Mouse (Mus musculus): ENCODE measurements around the gene Nkd1.

Nkd1 gene

DNA sequence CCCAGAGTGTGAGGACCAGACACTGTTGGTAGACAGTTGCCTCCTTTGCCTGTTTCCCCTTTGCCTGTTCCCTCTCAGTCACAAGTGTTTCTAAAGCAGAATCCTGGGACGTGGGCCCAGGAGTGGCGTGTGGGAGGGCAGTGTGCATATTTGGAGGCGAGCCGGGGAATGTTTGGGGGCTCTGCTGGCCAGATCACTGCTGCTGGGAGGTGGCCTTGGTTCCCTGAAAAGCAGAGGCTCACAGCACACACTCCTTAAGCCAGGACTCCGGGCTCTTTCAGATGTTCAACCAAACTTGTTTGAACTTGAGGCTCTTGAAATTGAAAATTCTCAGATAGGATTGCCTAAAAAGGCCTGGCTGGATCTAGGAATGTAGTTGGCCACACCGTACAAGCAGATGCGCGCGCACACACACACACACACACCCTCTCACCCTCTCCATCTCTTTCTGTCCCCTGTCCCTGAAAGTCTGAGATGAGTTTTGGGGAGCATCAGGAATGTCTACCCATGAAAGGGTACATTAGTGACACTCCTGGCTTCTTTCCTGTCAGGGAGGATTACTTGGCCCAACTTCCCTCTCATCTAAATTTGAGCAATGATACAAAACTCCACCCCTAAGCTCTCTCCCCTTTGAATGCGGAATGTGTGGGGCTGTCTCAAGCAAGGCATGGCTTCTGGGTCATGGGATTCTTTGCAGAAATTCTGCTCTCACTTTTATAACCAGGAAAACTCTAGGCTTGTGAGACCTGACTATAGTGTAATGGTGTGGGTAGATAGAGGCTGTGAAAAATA is 55.4 kb downstream of the Nkd1 start:
- DNase-seq (ENCODE audit: low spot score in 2 of 2), result no peak

DNA sequence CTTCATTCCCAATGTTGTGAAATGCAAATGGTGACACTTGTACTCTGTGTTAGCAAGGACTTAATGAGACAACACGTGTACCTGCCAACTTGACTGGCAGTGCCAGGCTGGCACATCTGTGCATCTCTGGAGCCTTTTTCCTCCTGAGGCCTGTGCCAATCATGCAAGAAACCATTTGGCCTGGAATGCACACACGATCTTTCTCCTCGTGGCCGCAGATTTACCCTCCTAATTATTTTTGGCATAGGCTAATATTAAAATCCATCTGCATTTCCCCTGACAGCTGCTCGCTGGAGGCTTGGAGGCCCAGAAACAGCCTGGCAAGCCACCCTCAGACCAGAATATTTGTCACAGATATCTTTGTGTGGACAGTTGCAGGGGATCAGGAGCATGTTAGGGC is 56.5 kb downstream of the Nkd1 start:
- DNase-seq (ENCODE audit: low spot score in 2 of 2), result no peak

DNA sequence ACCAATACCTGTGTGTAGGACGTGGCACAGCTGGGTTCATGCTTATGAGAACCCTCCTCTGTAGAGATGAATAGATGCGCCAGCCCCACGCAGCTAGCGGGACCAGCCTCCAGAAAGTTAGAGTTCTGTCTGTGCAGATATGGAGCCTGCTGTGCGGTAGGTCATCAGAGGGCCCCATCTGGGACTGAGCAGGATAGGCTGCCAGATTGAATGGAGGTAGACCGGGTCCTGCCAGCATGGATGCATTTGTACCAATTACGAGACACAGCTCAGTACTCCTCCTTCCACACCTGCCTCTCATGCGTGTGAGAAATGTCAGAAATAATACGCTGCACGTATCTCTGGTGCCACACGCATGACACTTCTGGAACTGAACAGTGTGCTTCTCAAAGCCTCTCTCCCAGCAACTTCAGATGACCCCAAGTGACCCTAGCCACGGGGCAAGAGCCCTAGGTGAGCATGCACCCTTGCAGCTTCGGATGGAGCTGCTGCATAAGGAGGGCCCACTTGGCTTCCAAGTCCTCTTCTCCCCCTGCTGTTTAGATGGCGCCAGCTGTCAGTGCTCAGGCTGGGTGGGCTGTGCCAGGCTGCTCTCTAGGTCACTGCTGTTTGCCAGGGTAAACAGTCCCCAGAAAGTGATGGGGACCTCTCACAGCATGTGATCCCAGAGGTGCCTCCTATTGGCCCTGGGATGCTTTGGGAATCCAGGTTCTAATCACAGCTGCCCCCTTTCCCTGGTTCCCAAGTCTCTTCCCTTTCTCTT is 57.4 kb downstream of the Nkd1 start:
- no peak for DNase-seq (ENCODE audit: low spot score in 2 of 2)

DNA sequence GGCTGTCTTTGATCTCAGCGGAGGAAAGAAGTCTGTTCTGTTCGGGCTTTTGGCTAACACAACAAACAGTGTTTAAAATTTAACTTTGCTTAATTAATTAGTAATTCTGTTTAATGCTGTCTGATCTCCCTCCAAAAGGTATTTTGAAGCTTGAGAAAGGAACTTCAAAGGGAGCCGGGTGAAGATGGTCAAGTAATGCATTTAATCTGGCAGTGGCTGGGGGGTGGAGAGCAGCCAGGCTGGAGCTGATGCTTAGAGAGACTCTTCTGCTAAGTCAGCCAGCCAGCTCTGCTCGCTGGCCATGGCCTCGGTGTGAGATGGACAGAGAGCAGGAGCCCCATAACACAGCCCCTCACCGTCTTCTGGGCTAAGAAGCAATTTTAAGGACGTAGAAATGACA is 58.1 kb downstream of the Nkd1 start:
- DNase-seq (ENCODE audit: low spot score in 2 of 2), result no peak

DNA sequence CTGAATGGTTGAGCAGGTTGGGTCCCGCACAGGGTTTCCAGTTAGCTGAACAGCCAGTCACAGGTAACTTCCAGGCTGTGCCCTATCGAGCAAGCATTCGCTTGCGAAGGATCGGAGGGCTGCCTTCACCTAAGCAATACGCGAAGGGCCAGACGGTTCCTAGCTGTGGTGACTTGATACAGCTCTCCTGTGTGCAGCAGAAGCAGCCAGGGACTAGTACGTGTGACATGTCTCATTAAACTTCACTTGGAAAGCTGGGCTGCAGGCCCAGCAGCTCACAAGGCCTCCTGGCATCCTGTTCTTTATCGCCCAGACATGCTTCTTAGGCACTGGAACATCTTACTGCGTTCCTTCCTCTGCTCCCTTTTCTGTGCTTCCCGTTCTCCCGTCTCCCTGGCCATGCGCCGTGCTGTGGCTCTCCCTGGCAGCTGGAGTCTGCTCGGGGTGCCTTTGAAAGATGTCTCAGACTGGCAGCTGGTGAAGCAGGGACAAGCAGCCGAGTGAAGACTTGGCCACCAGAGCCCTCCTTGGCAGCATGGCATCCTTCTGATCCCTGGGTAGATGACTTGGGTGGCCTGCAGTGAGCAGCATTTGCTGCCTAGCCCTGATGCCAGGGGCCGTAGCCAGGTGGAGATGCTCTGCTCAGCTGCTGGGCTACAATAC is 58.6 kb downstream of the Nkd1 start:
- DNase-seq (ENCODE audit: low spot score in 2 of 2), result no peak

DNA sequence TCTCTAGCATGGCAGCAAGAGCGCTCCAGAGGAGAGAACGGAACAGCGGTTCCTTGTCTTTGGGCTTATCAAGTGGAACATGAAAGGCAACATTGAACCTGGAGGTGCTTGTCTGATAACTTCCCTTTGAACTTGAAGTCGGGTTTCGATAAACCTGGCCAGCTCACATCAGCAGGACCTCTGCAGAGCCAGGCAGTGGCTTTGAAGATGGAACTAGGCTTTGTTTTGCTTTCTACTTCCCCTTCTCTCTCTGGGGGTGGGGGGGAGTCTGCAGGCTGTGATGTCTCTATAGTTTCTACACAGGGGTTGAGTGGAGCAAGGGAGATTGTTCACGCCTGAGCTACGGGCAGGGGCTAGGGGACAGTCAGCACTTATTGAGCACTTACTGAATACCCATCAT is 59.6 kb downstream of the Nkd1 start:
- no peak for DNase-seq (ENCODE audit: low spot score in 2 of 2)

DNA sequence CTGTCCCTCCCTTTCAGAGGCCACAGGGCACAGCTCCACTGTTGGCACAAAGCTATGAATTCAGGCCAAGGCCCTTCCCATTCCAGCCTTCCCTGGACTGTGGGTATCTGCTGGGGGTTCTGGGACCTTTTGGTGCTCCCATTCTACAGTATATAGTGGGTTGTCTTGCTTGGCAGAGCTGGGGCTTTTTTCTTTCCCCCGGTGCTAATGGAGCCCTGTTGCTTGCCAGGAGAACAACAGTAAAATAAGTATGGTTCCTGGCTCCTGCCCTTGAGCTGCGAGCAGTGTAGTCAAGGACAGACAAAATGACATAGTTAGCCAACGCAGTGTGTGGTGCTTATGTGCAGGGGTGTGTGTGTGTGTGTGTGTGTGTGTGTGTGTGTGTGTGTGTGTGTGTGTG is 62.7 kb downstream of the Nkd1 start:
- no peak for DNase-seq (ENCODE audit: low spot score in 2 of 2)

DNA sequence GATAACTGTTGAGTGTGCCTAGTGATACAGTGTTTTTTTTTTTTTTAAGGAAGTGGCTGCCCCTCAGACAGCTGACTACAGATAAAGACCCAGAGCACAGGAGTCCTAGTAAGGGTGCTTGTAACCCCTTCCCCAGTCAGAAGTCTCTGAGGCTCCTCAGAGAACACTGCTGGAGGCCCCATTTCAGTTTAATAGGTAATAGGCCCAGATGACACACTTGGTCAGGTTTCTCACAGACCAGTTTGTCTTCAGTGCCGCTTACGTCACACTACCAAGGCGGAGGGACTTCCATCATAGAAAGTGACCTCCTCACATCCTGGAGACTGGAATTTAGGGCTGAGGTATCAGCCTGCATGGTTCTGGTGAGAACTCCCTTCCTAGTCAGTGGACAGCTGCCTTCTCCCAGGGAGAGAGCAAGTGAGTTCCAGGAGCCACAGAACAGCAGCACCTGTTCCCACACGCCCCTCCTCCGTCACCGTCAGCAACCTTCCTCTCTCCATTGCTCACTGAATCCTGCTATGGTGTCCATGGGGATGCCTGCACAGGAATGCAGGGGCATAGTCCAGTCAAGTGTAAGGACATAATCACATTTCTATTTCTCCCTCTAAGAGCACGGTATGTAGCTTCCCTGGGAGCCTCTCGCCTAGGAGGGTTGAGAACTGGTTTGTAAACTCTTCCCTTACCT is 67.2 kb downstream of the Nkd1 start:
- DNase-seq (ENCODE audit: low spot score in 2 of 2), result no peak

DNA sequence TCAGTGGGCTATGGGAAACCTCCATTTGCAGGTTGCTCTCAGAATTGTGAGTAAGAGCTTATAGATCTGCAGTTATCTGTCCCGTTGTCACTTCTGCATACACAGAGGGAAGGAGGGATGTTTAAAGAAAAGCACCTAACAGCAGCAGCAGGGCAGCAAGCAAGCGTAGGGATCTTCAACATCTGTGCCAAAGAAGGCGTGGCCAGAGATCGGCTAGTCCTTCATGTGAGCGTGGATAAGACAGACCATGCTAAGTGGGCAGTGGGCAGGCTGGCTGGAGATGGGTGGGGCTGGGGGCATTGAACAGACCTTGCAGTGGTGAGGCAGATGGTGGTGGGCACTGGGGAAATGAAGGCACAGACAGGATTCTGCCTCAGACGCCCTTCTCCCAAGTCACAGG is 69.1 kb downstream of the Nkd1 start:
- no peak for DNase-seq (ENCODE audit: low spot score in 2 of 2)

DNA sequence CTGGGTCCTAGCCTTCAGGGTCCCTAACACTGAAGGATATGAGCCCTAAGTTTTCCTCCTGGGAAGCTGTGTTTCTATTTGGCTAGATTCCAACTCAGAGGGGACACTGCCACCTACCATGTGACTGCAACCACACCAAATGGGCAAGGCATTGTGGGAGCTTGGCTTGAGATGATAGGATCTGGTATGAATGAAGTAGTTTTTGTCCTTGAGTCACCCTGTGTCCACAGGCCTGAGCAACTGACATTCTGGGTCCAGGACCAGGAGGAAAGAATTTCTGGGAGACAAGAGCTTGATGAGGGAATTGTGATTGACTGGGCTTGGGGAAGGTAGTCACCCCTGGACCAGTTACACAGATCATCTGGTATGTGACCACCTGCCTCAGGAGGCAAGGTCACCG is 72.8 kb downstream of the Nkd1 start:
- DNase-seq (ENCODE audit: low spot score in 2 of 2), result no peak

DNA sequence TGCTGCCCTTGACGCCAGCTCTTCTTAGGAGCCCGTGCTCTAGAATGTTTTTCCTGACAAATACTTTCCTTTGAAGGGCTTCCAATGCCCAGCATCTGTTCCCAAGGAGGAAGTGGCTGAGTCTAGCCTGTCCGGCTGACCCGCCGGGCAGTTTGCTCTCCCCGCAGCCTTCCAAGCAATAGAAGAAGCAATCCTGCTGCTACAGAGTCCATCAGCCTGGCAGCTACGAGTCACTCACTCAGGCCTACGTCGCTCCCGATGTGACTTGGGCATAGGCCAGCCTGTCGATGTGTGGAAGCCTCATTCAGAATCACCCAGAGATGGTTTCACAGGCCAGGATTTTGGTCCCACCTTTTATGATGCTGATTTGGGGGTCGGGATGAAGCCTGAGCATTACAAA is 74.9 kb downstream of the Nkd1 start:
- DNase-seq (ENCODE audit: low spot score in 2 of 2), result no peak

DNA sequence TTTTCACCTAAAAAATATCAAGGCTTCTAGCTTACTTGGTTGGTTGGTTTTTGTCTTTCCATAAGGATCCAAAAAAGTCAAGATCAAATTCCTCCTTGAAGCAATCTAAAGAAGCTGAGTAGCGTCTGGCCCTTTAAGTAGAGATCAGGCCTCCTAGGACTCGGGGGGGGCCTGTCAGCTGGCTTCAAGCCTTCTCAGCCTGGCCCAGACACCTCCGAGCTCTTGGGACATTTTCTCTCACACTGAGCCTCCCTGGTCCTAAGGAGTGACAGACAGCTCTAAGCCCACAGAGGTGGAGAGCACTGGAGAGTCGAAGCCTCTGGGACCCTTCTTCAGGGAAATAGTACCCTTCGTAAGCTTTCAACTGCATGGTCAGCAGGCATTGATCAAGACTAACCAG is 77.4 kb downstream of the Nkd1 start:
- no peak for DNase-seq (ENCODE audit: low spot score in 2 of 2)

DNA sequence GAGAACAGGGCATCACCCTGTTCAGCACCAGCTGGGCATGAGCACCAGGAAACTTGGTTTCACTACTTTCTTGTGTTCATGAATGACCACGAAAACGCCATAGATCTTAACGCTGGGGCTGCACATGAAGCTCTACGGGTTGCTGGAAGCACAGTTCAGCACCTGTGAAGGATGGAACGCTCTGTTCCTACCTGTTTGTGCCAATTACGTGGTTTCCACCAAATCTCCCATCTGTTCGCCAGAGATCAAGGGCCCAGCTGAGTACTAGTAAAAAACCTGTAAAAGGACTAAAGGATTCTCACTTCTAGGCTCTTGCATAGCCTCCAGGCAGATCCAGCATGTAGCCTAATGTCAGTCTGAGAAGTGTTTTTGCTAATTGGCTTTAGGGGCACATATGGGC is 78.3 kb downstream of the Nkd1 start:
- no peak for DNase-seq (ENCODE audit: low spot score in 2 of 2)

DNA sequence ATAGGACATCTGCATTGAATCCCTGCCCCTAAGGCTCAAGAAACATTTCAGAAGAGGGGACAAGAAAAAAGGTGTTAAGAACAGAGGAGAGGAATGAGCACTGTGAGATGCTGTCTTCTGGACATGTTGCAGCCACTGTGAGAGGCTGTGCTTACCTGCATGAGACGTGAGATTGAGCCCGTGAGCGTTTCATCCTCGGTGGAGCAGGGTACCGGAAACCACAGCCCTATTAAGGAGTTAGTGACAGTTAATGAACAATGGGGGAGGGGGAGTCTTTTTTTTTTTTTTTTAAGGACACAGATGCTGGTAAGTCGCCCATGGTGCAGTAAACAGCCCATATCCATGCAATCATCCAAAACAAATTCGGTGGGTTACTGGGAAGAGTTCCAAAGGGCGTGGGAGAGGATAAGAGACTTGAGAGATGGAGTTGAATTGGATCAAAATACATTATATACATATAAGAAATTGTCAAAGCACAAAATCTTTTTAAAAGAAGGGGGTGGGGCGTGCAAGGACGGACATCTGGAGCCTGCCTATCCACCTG is 82.4 kb downstream of the Nkd1 start:
- DNase-seq (ENCODE audit: low spot score in 2 of 2), result no peak

DNA sequence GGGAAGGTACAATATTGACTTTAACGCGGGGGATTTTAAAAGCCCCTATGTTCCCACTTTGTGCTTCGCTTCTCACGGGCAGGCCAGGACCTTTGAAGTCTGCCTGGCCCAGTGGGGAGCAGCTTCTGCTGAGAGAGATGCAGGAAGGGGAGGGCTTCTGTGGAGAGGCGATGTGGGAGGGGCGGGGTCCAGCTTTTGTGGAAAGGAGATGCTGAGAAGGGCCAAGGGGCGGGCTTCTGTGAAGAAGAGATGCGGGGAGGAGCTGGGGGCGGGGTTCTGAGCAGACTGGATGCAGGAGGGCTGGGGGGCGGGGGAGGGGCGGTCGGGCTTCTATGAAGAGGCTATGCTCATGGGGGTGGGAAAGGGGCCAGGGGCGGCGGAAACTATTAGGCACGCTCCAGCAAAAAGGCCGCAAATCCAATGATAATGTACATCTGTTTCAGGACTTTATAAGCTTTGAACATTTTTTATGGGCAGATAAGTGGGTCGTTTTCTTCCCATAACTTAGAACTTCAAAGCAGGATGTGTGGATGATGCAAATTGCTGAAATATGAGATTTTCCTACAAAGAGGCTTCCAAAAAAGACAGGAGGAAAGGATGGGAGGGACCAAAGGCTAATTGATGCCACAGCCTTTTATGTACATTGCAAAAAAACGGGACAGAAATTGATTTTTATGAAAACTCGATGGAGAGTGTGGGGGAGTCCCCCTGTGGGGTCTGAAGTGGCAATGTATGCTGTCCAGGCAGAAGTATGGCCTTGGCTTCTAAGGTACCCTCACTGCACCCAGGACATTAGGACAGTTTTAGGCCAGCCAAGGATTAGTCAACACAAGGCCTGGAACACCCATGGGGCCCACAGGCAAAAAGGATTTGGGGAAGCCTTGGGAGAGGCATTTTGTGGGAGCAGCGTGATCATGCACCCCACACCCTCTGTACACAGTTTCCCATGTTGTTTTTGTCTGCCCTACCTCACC is 83.2 kb downstream of the Nkd1 start:
- peak in 1 of 2 experiments; percentile 26 for DNase-seq (ENCODE audit: low spot score in 2 of 2)

DNA sequence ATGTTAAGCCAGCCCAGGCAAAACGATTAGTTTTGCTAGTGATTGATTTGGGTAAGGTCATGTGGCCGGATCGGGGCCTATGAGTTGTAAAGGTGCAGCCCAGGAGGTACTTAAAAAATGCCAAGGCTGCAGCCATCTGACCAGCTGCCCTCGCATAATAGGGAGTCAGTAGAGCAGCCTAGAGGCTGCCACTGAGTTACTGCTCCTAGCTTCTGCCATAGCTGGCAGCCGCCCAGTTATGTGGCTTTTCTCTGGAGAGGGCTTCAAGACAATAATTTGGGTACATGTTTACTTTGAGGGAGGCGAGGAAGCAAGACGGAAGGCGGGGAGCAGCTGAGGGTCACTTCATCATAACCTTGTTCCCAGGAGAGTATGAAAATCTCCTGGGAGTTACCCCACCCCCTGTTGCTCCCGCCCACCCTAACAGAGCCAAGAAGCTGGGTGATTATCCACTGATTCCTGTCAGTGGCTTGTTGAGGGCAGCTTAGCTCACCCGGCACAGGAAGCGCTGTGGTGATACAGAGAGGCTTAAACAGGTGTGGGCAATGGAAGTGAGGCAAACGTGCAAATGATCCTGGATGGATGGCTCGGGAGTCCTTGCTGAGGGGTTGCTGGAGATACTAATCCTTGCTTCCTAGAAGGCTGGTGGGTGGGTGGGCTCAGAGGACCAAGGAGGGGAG is 84.3 kb downstream of the Nkd1 start:
- DNase-seq (ENCODE audit: low spot score in 2 of 2), result no peak

DNA sequence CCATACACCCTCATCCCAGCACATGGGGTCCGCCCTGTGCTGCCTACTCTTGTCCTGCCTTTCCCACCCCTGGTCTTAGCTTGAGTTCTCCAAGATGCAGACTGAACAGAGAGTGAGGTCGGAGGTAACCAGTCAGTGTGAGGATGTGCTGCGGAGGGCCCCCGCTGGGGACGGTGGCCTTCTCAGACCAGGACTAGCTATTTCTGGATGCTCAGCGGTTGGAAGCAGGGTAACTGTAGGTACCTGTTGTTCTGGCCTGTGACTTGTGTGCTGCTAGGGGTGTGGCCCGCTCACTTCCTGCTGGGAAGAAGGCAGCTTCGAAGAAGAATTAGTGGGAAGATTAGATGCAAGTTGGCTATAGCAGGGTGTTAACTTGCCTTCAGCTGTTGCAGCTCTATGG is 87.9 kb downstream of the Nkd1 start:
- no peak for DNase-seq (ENCODE audit: low spot score in 2 of 2)

DNA sequence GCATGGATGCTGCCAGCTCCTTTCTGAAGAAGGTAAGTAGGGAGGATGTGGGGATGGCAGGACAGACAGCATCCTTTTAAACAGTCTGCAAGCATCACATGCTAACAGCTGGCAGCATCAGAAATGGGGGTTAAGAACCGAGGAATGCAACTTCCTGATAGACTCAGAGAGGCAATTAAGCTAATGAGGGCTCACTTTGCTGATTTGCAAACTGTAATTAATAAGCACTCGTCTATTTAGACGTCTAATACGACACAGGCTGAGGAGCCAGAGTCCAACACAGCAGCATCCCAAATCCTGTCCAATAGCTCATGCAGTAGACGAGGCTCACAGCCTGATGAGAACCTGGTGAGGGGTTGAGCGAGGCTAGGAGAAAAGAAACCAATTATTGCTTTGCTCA is 89.1 kb downstream of the Nkd1 start:
- no peak for DNase-seq (ENCODE audit: low spot score in 2 of 2)

DNA sequence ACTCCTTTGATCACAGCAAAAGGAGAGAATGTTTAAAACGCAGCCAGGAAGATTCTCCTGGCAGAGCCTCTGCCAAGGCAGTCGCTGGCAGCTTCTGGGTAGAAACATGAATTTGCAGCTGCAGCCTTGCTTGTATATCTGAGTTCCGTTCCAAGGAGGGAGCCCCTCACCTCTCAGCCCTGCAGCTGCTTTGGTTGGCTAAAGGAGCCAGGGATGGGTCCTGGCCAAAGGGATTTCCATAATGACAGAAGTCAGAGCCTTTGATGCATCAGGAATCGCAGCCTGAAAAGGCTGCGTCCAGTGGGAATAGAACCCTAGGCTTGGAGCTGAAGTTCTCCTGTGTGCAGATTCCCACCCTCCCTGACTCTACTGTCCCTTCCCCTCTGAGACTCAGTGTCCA is 93.8 kb downstream of the Nkd1 start:
- no peak for DNase-seq (ENCODE audit: low spot score in 2 of 2)

DNA sequence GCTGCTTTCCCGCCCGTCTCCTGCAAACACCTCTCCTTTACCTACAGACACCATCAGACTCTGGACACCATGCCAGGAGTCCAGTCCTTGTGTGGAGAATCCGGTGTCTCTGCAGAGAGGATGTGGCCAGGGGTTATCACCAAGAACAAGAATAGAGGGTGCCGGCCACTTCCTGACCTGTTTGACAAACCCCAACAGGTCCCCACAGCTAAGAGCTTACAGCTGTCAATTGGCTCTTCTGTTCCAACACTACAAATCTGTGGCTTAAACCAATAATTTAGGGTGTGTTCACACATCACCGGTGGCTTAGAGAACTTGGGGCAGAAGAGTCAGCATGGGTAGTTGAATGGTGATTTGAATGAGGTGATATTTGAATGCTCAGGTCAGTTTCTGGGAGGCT is 97.5 kb downstream of the Nkd1 start:
- DNase-seq (ENCODE audit: low spot score in 2 of 2), result no peak

All from spleen, postnatal 4 days (tissue).